Mouse (Mus musculus) stomach, postnatal 0 days (tissue): ENCODE measurements around the gene Tapbpl. TPM values are rescaled to one million over a fixed set of nuclear protein-coding genes. Genes with fewer than 3 reads are reported as not detected.
A peak's percentile ranks its signal among the peaks of the same experiment; 100 is the strongest.

Experiments
- ATAC-seq: fragments of 200-750 bp; cut with Nextera tagmentation; 2 replicates; pipeline ENCODE4 v1.8.0; 2017; ENCODE audit not compliant: low FRiP score, low TSS enrichment
- DNase-seq: peaks from one replicate; pipeline ENCODE4 v3.0.0-alpha.2; 2016; ENCODE audit warnings: low spot score
- H3K27ac ChIP-seq: fragments of 300-500 bp; sonication (generic); replicated peaks from 2 replicates; pipeline ENCODE4 v1.5.1; 2014; ENCODE audit warnings: mild to moderate bottlenecking, control low read depth
- H3K27me3 ChIP-seq: fragments of 300-500 bp; sonication (generic); 2 replicates; pipeline ENCODE4 v1.6.1; 2014; ENCODE audit warnings: low read length; ENCODE audit not compliant: control insufficient read depth, insufficient read depth
- H3K36me3 ChIP-seq: fragments of 300-500 bp; sonication (generic); 2 replicates; pipeline ENCODE4 v1.6.1; 2014; ENCODE audit warnings: low read length, mixed read lengths; ENCODE audit not compliant: control insufficient read depth, insufficient read depth
- H3K4me1 ChIP-seq: fragments of 300-500 bp; sonication (generic); replicated peaks from 2 replicates; pipeline ENCODE4 v1.6.1; 2014; ENCODE audit warnings: antibody characterized with exemption; ENCODE audit not compliant: control insufficient read depth, insufficient read depth
- H3K4me2 ChIP-seq: fragments of 300-500 bp; sonication (generic); replicated peaks from 2 replicates; pipeline ENCODE4 v1.6.1; 2014; ENCODE audit warnings: low read depth, mild to moderate bottlenecking, control low read depth, moderate library complexity
- H3K4me3 ChIP-seq: fragments of 300-500 bp; sonication (generic); 2 replicates; pipeline ENCODE4 v1.5.1; 2014; ENCODE audit warnings: low read depth, low read length, control low read depth
- H3K9ac ChIP-seq: fragments of 300-500 bp; sonication (generic); 2 replicates; pipeline ENCODE4 v1.6.1; 2014; ENCODE audit warnings: mild to moderate bottlenecking, low read length, control low read depth, mixed read lengths
- H3K9me3 ChIP-seq: fragments of 300-500 bp; sonication (generic); 2 replicates; pipeline ENCODE4 v1.6.1; 2016; ENCODE audit warnings: low read length; ENCODE audit not compliant: control insufficient read depth
- CTCF ChIP-seq: IDR thresholded peaks from 2 replicates; pipeline ENCODE4 v1.5.1; 2016; ENCODE audit warnings: antibody characterized with exemption, low read depth, mild to moderate bottlenecking, moderate library complexity
- EP300 ChIP-seq: optimal IDR thresholded peaks from 2 replicates; pipeline ENCODE3; 2016; ENCODE audit warnings: antibody characterized with exemption
- WGBS: fragments of 180-500 bp; shearing (Covaris S2); extraction: QIAGEN DNeasy Blood & Tissue Kit; methylation state at CpG from one replicate; pipeline ENCODE4 v1.1.7; 2014; 5-methylcytosine and 5-hydroxymethylcytosine counted together
- polyA plus RNA-seq: library from polyadenylated mRNA; unstranded; fragments of >200 nt; fragmentation: Nextera tagmentation; extraction: Ambion mirVana; gene quantifications from 2 replicates; pipeline ENCODE4 v1.2.1, GENCODE M21; 2015

Gene Tapbpl
- polyA plus RNA-seq, 1 experiment from 2014 or later, result 8.6 TPM

- DNase-seq, result no peak
- H3K9me3 ChIP-seq, result no peaks in the 10 kb centered on the region
- H3K27me3 ChIP-seq, result no peaks in the 10 kb centered on the region
- no peak for ATAC-seq
- no peak overlapping the region for H3K9ac ChIP-seq
- TF ChIP-seq EP300 (no peak), CTCF (no peak)
- H3K36me3 ChIP-seq, result no peaks in the 10 kb centered on the region
- H3K4me2 ChIP-seq, result peak overlapping the region; percentile 88
- no peak overlapping the region for H3K27ac ChIP-seq
- H3K4me3 ChIP-seq, result no peak overlapping the region
- 63% methylated on average over 9 of the region's 9 CpGs for WGBS
- H3K4me1 ChIP-seq, result no peaks in the 10 kb centered on the region
Observed at GRCm38 (mm10) chr6:125230571-125230970, 1.1 kb downstream of the Tapbpl start.

GRCm38 (mm10) chr6:125225518-125226115, 6.0 kb downstream of the Tapbpl start:
- no peak overlapping the region for H3K4me2 ChIP-seq
- TF ChIP-seq CTCF (peak; percentile 67), EP300 (no peak)
- H3K4me1 ChIP-seq, result no peaks in the 10 kb centered on the region
- DNase-seq (no peak), ATAC-seq (no peak)
- H3K9me3 ChIP-seq, result no peaks in the 10 kb centered on the region
- WGBS, result 81% methylated on average over 5 of the region's 5 CpGs
- no peak overlapping the region for H3K4me3 ChIP-seq
- no peak overlapping the region for H3K27ac ChIP-seq
- no peaks in the 10 kb centered on the region for H3K27me3 ChIP-seq
- H3K9ac ChIP-seq, result no peak overlapping the region
- H3K36me3 ChIP-seq, result no peaks in the 10 kb centered on the region; the same call in 1 of the 2 replicates

- WGBS, result 73% methylated on average over 3 of the region's 3 CpGs
- TF ChIP-seq CTCF (no peak), EP300 (no peak)
- H3K4me2 ChIP-seq, result no peak overlapping the region
- no peaks in the 10 kb centered on the region for H3K9me3 ChIP-seq
- H3K36me3 ChIP-seq, result no peaks in the 10 kb centered on the region; the same call in 1 of the 2 replicates
- DNase-seq (no peak), ATAC-seq (no peak)
- H3K9ac ChIP-seq, result no peak overlapping the region
- no peak overlapping the region for H3K27ac ChIP-seq
- no peaks in the 10 kb centered on the region for H3K4me1 ChIP-seq
- no peak overlapping the region for H3K4me3 ChIP-seq
- no peaks in the 10 kb centered on the region for H3K27me3 ChIP-seq
Observed at GRCm38 (mm10) chr6:125222577-125222976, 9.1 kb downstream of the Tapbpl start.

- H3K4me3 ChIP-seq, result no peak overlapping the region
- no peak overlapping the region for H3K9ac ChIP-seq
- no peak overlapping the region for H3K4me2 ChIP-seq
- DNase-seq (no peak), ATAC-seq (no peak)
- H3K9me3 ChIP-seq, result no peaks in the 10 kb centered on the region
- no peaks in the 10 kb centered on the region; the same call in 1 of the 2 replicates for H3K36me3 ChIP-seq
- TF ChIP-seq CTCF (no peak), EP300 (no peak)
- WGBS, result 57% methylated on average over 2 of the region's 2 CpGs
- H3K4me1 ChIP-seq, result no peaks in the 10 kb centered on the region
- H3K27me3 ChIP-seq, result no peaks in the 10 kb centered on the region
- H3K27ac ChIP-seq, result no peak overlapping the region
Observed at GRCm38 (mm10) chr6:125222146-125222545, 9.5 kb downstream of the Tapbpl start.

GRCm38 (mm10) chr6:125221115-125221745, 10.4 kb downstream of the Tapbpl start:
- ATAC-seq, result no peak
- Histone ChIP-seq H3K4me3 (no peak overlapping the region), H3K9ac (no peak overlapping the region), H3K36me3 (no peaks in the 10 kb centered on the region; the same call in 1 of the 2 replicates), H3K27ac (no peak overlapping the region), H3K27me3 (no peaks in the 10 kb centered on the region), H3K4me2 (no peak overlapping the region), H3K4me1 (no peaks in the 10 kb centered on the region; the same call in 1 of the 2 replicates), H3K9me3 (no peaks in the 10 kb centered on the region)
- WGBS, result 89% methylated on average over 20 of the region's 20 CpGs
- no peak for TF ChIP-seq EP300
- no peak for TF ChIP-seq CTCF
- DNase-seq, result no peak

GRCm38 (mm10) chr6:125218963-125219362, 12.7 kb downstream of the Tapbpl start:
- WGBS, result 48% methylated on average over 4 of the region's 4 CpGs
- peak; percentile 42 for DNase-seq
- Histone ChIP-seq H3K36me3 (no peaks in the 10 kb centered on the region), H3K9ac (no peak overlapping the region), H3K4me1 (no peaks in the 10 kb centered on the region; the same call in 1 of the 2 replicates), H3K27me3 (no peaks in the 10 kb centered on the region), H3K9me3 (no peaks in the 10 kb centered on the region), H3K4me2 (no peak overlapping the region), H3K27ac (no peak overlapping the region), H3K4me3 (no peak overlapping the region)
- TF ChIP-seq EP300 (no peak), CTCF (peak; percentile 88)
- no peak for ATAC-seq
